14 mouse cellular contexts compared by ENCODE assay signal in genomic region chr3:135843707-135844106, GRCm38 (mm10). TPM values are rescaled to one million over a fixed set of nuclear protein-coding genes. Genes with fewer than 3 reads are reported as not detected.
A peak's percentile ranks its signal among the peaks of the same experiment; 100 is the strongest.
DNase-seq lines count a peak whose midpoint lies in the region; ATAC-seq lines count a peak whose summit lies in the region.
"Had no signal": no experiment of that assay in that cellular context is flagged by ENCODE, and none has a peak within 500 bp of the region (broad histone marks: within the 10 kb centered on the region; RNA-seq: fewer than 3 reads in every experiment).

No protein-coding gene starts in this region.

- peak; percentile 87 for DNase-seq in heart, adult 11 months
- DNase-seq in heart, postnatal 4 days = no peak
- DNase-seq in testis, postnatal 14 days (ENCODE audit: low spot score) = no peak
- no peak for DNase-seq in right cerebral cortex, postnatal 10 days (ENCODE audit: low spot score in 2 of 2)
- DNase-seq: adrenal gland, adult 8-10 months; cerebellum, postnatal 14 days had no signal

- no peaks in the 10 kb centered on the region for H3K9me3 ChIP-seq in hindbrain, embryonic 12.5 days (replicated peaks)
- H3K9me3 ChIP-seq in hindbrain, embryonic 16.5 days (ENCODE audit: control insufficient read depth, low read length) = no peaks in the 10 kb centered on the region
- H3K9me3 ChIP-seq in erythroblast, embryonic 14.5 days (ENCODE audit: control insufficient read depth, low read length) = no peaks in the 10 kb centered on the region
- H3K9me3 ChIP-seq in liver, embryonic 16.5 days (replicated peaks; ENCODE audit: control insufficient read depth, low read length) = no peaks in the 10 kb centered on the region

- H3K36me3 ChIP-seq in hindbrain, embryonic 12.5 days = no peaks in the 10 kb centered on the region
- no peaks in the 10 kb centered on the region for H3K36me3 ChIP-seq in hindbrain, embryonic 16.5 days (ENCODE audit: control insufficient read depth, insufficient read depth, low read length)
- H3K36me3 ChIP-seq in erythroblast, embryonic 14.5 days (ENCODE audit: control insufficient read depth) = peaks cover 71% of the 10 kb centered on the region
- H3K36me3 ChIP-seq in liver, embryonic 16.5 days (ENCODE audit: control insufficient read depth, insufficient read depth) = no peaks in the 10 kb centered on the region

- no peak overlapping the region for H3K4me2 ChIP-seq in hindbrain, embryonic 12.5 days (replicated peaks)
- no peak overlapping the region for H3K4me2 ChIP-seq in hindbrain, embryonic 16.5 days (ENCODE audit: low read length)
- peak overlapping the region; percentile 54 for H3K4me2 ChIP-seq in liver, embryonic 16.5 days (ENCODE audit: low read depth, low read length)

- WGBS in hindbrain, embryonic 12.5 days = 74% methylated on average over 8 of the region's 8 CpGs
- 82% methylated on average over 8 of the region's 8 CpGs for WGBS in hindbrain, embryonic 16.5 days
- WGBS in liver, embryonic 16.5 days (ENCODE audit: insufficient replicate concordance) = 35% methylated on average over 8 of the region's 8 CpGs

- H3K9ac ChIP-seq in hindbrain, embryonic 12.5 days = no peak overlapping the region
- no peak overlapping the region for H3K9ac ChIP-seq in hindbrain, embryonic 16.5 days (ENCODE audit: low read depth, low read length)
- H3K9ac ChIP-seq in liver, embryonic 16.5 days (ENCODE audit: low read depth, low read length) = 0 out of 2 replicates have a peak overlapping the region, but pooled peaks have one; percentile 25

- H3K27ac ChIP-seq in hindbrain, embryonic 12.5 days = no peak overlapping the region
- H3K27ac ChIP-seq in hindbrain, embryonic 16.5 days (ENCODE audit: low read depth, low read length) = no peak overlapping the region
- H3K27ac ChIP-seq in liver, embryonic 16.5 days (ENCODE audit: low read length) = peak overlapping the region; percentile 68
- H3K27ac ChIP-seq: hindbrain, postnatal 0 days; layer of hippocampus, adult 2 months; macrophage had no signal

- H3K4me1 ChIP-seq in hindbrain, embryonic 12.5 days = no peaks in the 10 kb centered on the region
- no peaks in the 10 kb centered on the region for H3K4me1 ChIP-seq in hindbrain, embryonic 16.5 days (ENCODE audit: control insufficient read depth, insufficient read depth, low read depth, low read length)
- peaks cover 60% of the 10 kb centered on the region for H3K4me1 ChIP-seq in erythroblast, embryonic 14.5 days (ENCODE audit: control insufficient read depth)
- H3K4me1 ChIP-seq in liver, embryonic 16.5 days (ENCODE audit: control insufficient read depth, low read depth, low read length) = peaks cover 41% of the 10 kb centered on the region

- no peak overlapping the region for H3K4me3 ChIP-seq in hindbrain, embryonic 12.5 days
- H3K4me3 ChIP-seq in hindbrain, embryonic 16.5 days (ENCODE audit: low read length) = no peak overlapping the region
- H3K4me3 ChIP-seq in erythroblast, embryonic 14.5 days (replicated peaks) = peak overlapping the region; percentile 30
- 0 out of 2 replicates have a peak overlapping the region, but pooled peaks have one; percentile 3 for H3K4me3 ChIP-seq in liver, embryonic 16.5 days (ENCODE audit: low read depth, low read length)
- H3K4me3 ChIP-seq: layer of hippocampus, adult 2 months had no signal

- ATAC-seq in hindbrain, embryonic 12.5 days (ENCODE audit: low FRiP score) = 0 out of 2 replicates have a peak, but pooled peaks have one; percentile 40
- ATAC-seq in hindbrain, embryonic 16.5 days = no peak
- peak; percentile 98 for ATAC-seq in liver, embryonic 16.5 days (ENCODE audit: low read depth)
- ATAC-seq: hindbrain, postnatal 0 days had no signal

- H3K27me3 ChIP-seq in hindbrain, embryonic 12.5 days = no peaks in the 10 kb centered on the region
- no peaks in the 10 kb centered on the region for H3K27me3 ChIP-seq in hindbrain, embryonic 16.5 days (replicated peaks; ENCODE audit: control insufficient read depth, insufficient read depth, low read length)
- no peaks in the 10 kb centered on the region for H3K27me3 ChIP-seq in erythroblast, embryonic 14.5 days (ENCODE audit: control insufficient read depth)
- no peaks in the 10 kb centered on the region for H3K27me3 ChIP-seq in liver, embryonic 16.5 days (ENCODE audit: control insufficient read depth, insufficient read depth, low read depth, low read length)

RNA-seq across cellular contexts. Expression of gene Slc39a8, which starts 18.6 kb away (rescaled TPM):
- 10 to 100 TPM in 1 of 2 experiments, 1 to 10 TPM in 1; 9.0 to 10.9 TPM for total RNA-seq in heart, postnatal 4 days (2021)
- 16.3 and 16.9 TPM in 2 replicates for polyA plus RNA-seq in hindbrain, embryonic 12.5 days (2016; fragmentation: Nextera tagmentation; extraction: Ambion mirVana)
- polyA plus RNA-seq in hindbrain, embryonic 16.5 days (2015; fragmentation: Nextera tagmentation; extraction: Ambion mirVana) = 11.2 and 12.2 TPM in 2 replicates
- polyA plus RNA-seq in erythroblast, embryonic 14.5 days (2012) = 4.2 and 5.4 TPM in 2 replicates
- polyA plus RNA-seq in liver, embryonic 16.5 days (2015; fragmentation: Nextera tagmentation; extraction: Ambion mirVana) = 31.5 and 33.8 TPM in 2 replicates
- total RNA-seq: monocyte, adult 5-6 weeks had no signal

Comparison
In these comparisons a context has a peak if more than half of its experiments do, and no peak if none do; other contexts are left out.
1. H3K4me3 ChIP-seq: peak in erythroblast, embryonic 14.5 days (single experiment) and liver, embryonic 16.5 days (single experiment); none in hindbrain, embryonic 12.5 days (single experiment) and hindbrain, embryonic 16.5 days (single experiment).